Mouse (Mus musculus): ENCODE measurements around the gene Zbtb41.

GRCm38 (mm10) chr1:139421875-139422791 lies at the start of gene Zbtb41:
- peak; percentile 44; the same call in 1 of the 2 replicates for TF ChIP-seq CTCF (IDR thresholded peaks at IDR 0.05; ENCODE audit: extremely low read depth, insufficient read depth, low read length)
- TF ChIP-seq POLR2A (IDR thresholded peaks at IDR 0.05; ENCODE audit: extremely low read depth, insufficient read depth, low read length): peak; percentile 73; the same call in 1 of the 2 replicates
